Mouse (Mus musculus): ENCODE data around the gene 4930523C07Rik.
A peak's percentile ranks its signal among the peaks of the same experiment; 100 is the strongest.

GRCm38 (mm10) chr1:160061321-160061720 is 17.1 kb downstream of the 4930523C07Rik start:
- no peak for TF ChIP-seq CTCF (IDR thresholded peaks at IDR 0.05; ENCODE audit: low read depth, low read length)
- TF ChIP-seq GATA1 (IDR thresholded peaks at IDR 0.05; ENCODE audit: borderline replicate concordance, low read length), result no peak
- TF ChIP-seq TAL1 (conservative IDR thresholded peaks at IDR 0.05; ENCODE audit: low read depth, low read length), result 0 out of 2 replicates have a peak, but pooled peaks have one; percentile 17
- TF ChIP-seq POLR2AphosphoS5 (IDR thresholded peaks at IDR 0.05; ENCODE audit: insufficient replicate concordance, low read depth, low read length), result no peak
